ENCODE assay signal across 11 mouse cellular contexts in the genomic region with DNA sequence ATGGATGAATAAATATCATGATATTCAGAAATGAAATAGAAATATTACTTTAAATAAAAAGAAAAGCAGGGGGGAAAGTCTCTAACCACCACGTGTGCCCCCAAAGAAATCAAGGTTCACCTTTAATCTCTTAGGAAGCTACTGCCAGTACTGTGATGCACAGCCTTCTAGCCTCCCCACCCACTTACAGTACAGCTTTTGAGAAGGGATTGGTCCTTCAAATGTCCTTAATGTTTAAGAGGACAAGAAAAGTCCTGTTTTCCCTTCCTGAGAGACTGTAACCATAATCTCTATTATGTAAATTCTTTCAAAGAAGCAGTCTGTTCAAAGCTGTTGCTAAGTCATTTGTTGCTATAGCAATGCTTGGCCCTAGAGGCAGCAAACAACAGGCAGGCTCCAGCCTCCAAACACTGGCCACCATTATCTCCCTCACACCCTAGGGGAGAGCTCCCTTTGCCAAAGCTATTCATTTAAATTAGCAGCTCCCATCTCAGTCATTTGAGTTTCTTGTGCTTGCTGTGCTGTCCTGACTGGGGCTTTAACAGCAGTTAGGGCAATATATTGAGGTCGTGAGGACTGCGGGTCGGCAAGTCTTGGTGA. TPM values are rescaled to one million over a fixed set of nuclear protein-coding genes. Genes with fewer than 3 reads are reported as not detected.
A peak's percentile ranks its signal among the peaks of the same experiment; 100 is the strongest.
DNase-seq lines count a peak whose midpoint lies in the region; ATAC-seq lines count a peak whose summit lies in the region.
"Had no signal": no experiment of that assay in that cellular context is flagged by ENCODE, and none has a peak within 500 bp of the region (broad histone marks: within the 10 kb centered on the region; RNA-seq: fewer than 3 reads in every experiment).

No protein-coding gene starts in this region.

- no peak overlapping the region for H3K4me2 ChIP-seq in forebrain, embryonic 11.5 days (ENCODE audit: low read depth, low read length, severe bottlenecking)

- H3K27ac ChIP-seq in forebrain, embryonic 11.5 days (ENCODE audit: low read depth, low read length): no peak overlapping the region
- no peak overlapping the region for H3K27ac ChIP-seq in forebrain, embryonic 10.5 days

- no peaks in the 10 kb centered on the region for H3K36me3 ChIP-seq in forebrain, embryonic 11.5 days (ENCODE audit: control insufficient read depth, insufficient read depth, low read length)
- H3K36me3 ChIP-seq in forebrain, embryonic 10.5 days (replicated peaks): no peaks in the 10 kb centered on the region

- no peaks in the 10 kb centered on the region for H3K9me3 ChIP-seq in forebrain, embryonic 11.5 days (ENCODE audit: control insufficient read depth, low read length)
- H3K9me3 ChIP-seq in forebrain, embryonic 10.5 days: no peaks in the 10 kb centered on the region

- WGBS in forebrain, embryonic 11.5 days: 22% methylated on average over 4 of the region's 4 CpGs
- 36% methylated on average over 4 of the region's 4 CpGs for WGBS in forebrain, embryonic 10.5 days

- no peak overlapping the region for H3K4me3 ChIP-seq in forebrain, embryonic 11.5 days (ENCODE audit: low read depth, low read length)
- no peak overlapping the region for H3K4me3 ChIP-seq in forebrain, embryonic 10.5 days

- H3K27me3 ChIP-seq in forebrain, embryonic 11.5 days (ENCODE audit: control insufficient read depth, insufficient read depth, low read length): no peaks in the 10 kb centered on the region
- H3K27me3 ChIP-seq in forebrain, embryonic 10.5 days (ENCODE audit: poor library complexity, severe bottlenecking): no peaks in the 10 kb centered on the region

- H3K9ac ChIP-seq in forebrain, embryonic 11.5 days (ENCODE audit: low read length): no peak overlapping the region

- peaks cover 2% of the 10 kb centered on the region; the same call in 1 of the 2 replicates for H3K4me1 ChIP-seq in forebrain, embryonic 11.5 days (replicated peaks; ENCODE audit: control insufficient read depth, insufficient read depth, low read length)
- peaks cover 19% of the 10 kb centered on the region for H3K4me1 ChIP-seq in forebrain, embryonic 10.5 days

- DNase-seq in forebrain, embryonic 11.5 days (ENCODE audit: low spot score): peak; percentile 62
- DNase-seq in forebrain, embryonic 10.5 days (ENCODE audit: extremely low spot score, low spot score): no peak
- peak; percentile 84 for DNase-seq in R1 (ENCODE audit: low read depth, low spot score)
- DNase-seq in frontal cortex, postnatal 14 days (ENCODE audit: low spot score in 2 of 2): peak; percentile 9 to 16
- no peak for DNase-seq in thymus, postnatal 10 days (ENCODE audit: low spot score in 2 of 2)
- DNase-seq in urinary bladder, postnatal 36 days (ENCODE audit: low spot score in 2 of 2): no peak

- peak; percentile 94 for ATAC-seq in forebrain, embryonic 11.5 days (replicated peaks; ENCODE audit: low FRiP score)
- ATAC-seq in megakaryocyte-erythroid progenitor cell, adult 5-6 weeks (replicated peaks; ENCODE audit: low FRiP score, low TSS enrichment, poor library complexity, severe bottlenecking): peak; percentile 53; the same call in 1 of the 2 replicates
- no peak for ATAC-seq in inflammation-experienced regulatory T-cells, adult 6 months

RNA-seq across cellular contexts. Expression of a gene that starts 14.5 kb away (rescaled TPM):
- not detected in 2 replicates for polyA plus RNA-seq in forebrain, embryonic 11.5 days (2014; fragmentation: Nextera tagmentation; extraction: Ambion mirVana)
- polyA plus RNA-seq in forebrain, embryonic 10.5 days (2016; fragmentation: Nextera tagmentation; extraction: Ambion mirVana): not detected in 2 replicates
- not detected in 2 replicates for total RNA-seq in megakaryocyte-erythroid progenitor cell, adult 5-6 weeks (2014; fragmentation: Nextera tagmentation)
- total RNA-seq in megakaryocyte-erythroid progenitor cell, adult 5-6 weeks (2017): not detected in 2 replicates
- polyA plus RNA-seq in inflammation-experienced regulatory T-cells, adult 6 months (2017; shearing (Covaris generic)): 10 to 100 TPM in 1 of 3 experiments, 1 to 10 TPM in 2; 6.0 to 13.0 (median 7.7) TPM
- total RNA-seq: common myeloid progenitor, adult 5-6 weeks had no signal
- polyA plus RNA-seq: C2C12; spleen, adult 2 months had no signal

Comparison
In these comparisons a context has a peak if more than half of its experiments do, and no peak if none do; other contexts are left out.
1. DNase-seq: peak in forebrain, embryonic 11.5 days (single experiment), R1 (single experiment) and frontal cortex, postnatal 14 days (2 of 2); none in forebrain, embryonic 10.5 days (single experiment), thymus, postnatal 10 days (0 of 2) and urinary bladder, postnatal 36 days (0 of 2).